Mouse (Mus musculus): ENCODE data around the gene Olfr65.
A peak's percentile ranks its signal among the peaks of the same experiment; 100 is the strongest.

The Olfr65 gene

DNA sequence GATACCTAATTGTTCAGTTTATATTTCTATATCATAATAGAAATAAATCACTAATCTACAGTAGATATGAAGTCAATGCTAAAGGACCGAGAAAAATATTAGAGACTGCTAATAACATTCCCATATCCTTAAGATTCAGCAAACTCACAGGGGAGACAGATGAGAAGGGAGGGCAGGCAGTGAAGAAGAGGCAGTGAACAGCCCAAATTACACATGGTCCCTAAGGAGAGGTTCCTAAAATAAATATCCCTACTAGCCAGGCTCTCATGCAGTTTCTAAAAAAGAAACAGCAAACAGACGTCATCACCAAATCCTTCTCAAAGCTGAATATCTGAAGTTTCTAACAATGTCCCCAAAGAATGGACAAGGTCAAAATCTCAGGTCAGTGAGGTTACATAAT is at the start of gene Olfr65:
Gene Olfr65 (plus strand): TSS at position 301 of the 400 bp plus-strand sequence.
- DNase-seq: no peak

- no peak for DNase-seq
Observed at GRCm38 (mm10) chr7:103854669-103855068, 48.6 kb upstream of the Olfr65 start.

DNA sequence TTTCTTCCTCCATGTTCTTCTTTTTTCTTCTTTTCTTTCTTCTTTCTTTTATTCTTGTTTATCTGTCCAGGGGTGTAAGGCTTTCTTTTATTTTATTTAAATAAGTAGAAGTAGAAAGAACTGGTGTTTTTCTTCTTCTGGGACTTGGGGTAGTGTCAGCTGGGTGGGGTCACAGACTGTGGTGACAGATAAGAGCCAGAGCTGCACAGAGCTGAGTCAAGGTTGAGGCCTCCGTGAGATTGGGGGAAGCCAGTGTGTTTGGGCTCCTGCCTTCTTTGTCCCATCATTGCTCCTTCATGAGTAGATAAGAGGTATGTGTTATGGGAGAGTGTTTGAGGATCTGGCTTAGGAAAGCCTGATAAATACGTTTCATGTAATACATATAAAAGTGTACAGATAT is 44.2 kb upstream of the Olfr65 start:
- no peak for DNase-seq

DNA sequence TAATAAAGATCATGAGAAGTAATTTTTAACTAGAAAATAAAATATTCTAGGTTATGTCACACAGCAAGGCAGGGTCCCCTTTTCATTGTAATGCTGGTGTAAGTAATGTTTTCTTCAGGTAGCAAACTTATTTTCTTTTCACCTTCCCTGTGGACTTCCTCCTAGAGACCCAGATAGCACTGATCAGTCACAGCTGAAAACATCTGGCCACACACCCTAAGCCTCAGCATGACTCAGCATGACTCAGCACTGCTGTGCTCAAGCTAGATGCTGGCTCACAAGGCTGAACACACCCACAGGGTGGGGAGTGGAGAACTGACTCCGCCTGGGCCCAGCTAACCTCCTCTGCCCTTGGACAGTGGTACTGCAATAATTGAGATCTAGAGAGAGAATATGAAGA is 42.4 kb upstream of the Olfr65 start:
- DNase-seq: no peak

DNA sequence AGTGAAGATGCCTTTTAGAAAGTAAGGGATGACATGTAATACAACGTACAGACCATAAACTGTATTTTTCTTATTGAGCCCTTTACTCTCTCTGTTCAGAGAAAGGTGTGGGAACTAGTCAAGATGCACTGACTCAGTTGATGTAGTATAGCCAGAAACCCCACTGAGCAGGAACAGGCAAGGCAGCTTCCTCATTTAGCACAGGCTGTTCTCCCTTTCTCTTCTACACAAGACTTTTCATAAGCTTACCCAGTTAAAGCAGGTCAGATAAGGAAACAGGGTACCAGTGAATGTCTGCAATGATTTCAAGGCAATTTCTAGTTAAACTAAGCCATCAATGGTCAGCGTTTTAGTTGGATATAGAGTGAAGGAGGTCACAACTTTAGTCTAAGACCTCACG is 41.8 kb upstream of the Olfr65 start:
- no peak for DNase-seq

- DNase-seq: no peak
Observed at GRCm38 (mm10) chr7:103865716-103866115, 37.6 kb upstream of the Olfr65 start.

- no peak for DNase-seq
Observed at GRCm38 (mm10) chr7:103870667-103871066, 32.6 kb upstream of the Olfr65 start.

GRCm38 (mm10) chr7:103873064-103873463 is 30.2 kb upstream of the Olfr65 start:
- no peak for DNase-seq

DNA sequence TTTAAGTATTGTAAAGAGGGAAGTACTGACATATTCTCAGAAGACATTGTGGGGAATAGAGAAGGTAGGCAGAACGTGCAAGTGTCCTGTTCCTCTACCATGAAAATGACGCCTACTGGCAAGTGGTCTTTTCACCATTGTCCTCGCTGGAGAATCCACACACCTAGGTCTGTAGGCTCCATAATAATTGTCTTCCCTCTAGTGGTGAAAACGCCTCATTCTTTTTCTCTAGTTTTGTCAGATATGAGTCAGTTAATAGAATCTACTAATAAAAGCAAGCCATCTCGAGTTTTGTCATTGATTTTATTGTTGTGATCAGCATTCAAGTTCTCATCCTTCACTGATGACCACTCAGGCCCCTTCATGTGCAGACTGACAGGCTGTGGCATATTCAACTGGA is 28.8 kb upstream of the Olfr65 start:
- DNase-seq: no peak

- no peak for DNase-seq
Observed at GRCm38 (mm10) chr7:103877093-103877492, 26.2 kb upstream of the Olfr65 start.

DNA sequence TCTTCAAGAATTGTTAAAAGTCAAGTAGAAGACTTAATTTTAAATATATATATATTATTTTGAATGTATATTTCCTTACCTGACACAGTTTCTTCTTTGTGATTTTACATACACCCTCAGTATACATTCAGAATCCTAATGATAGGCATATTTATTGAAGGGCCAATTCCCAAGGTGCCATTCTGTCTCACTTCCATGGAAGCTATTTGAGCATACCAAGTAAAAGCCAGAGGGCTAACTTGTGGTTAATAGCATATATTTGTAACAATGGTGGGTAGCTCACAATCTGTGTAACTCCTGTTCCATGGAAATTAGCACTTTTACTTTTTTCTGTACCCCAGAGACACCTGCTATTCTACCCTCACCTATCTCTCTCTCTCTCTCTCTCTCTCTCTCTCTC is 17.1 kb upstream of the Olfr65 start, which contains the start of gene Olfr66:
Gene Olfr66 (minus strand): TSS at position 101 of the 400 bp plus-strand sequence.
- DNase-seq: no peak

DNA sequence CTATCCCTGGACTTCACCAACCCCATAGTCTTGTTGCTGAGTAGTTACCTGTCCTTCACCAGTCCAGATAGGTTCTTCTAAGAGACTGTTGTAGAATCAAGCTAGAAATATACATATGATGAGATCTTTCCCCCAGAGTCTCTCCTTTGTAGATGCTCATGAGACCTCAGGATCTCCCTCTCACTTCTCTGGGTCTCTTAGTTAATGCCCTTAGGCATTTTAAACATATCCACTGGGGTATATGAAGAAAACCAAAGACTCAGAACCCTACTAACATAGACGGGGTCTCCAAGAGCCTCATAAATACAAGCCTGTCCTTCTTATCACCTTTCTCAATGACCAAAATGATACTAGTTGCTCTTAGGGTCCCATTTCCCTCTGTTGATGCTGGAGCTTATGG is 8.9 kb upstream of the Olfr65 start, which contains the start of gene Olfr64:
Gene Olfr64 (minus strand): TSS at position 101 of the 400 bp plus-strand sequence.
- DNase-seq: no peak

- DNase-seq: peak in 1 of 2 experiments; percentile 18
Observed at GRCm38 (mm10) chr7:103910047-103910446, 6.8 kb downstream of the Olfr65 start.

- no peak for DNase-seq
Observed at GRCm38 (mm10) chr7:103912969-103913511, 9.8 kb downstream of the Olfr65 start.

- DNase-seq: no peak
Observed at GRCm38 (mm10) chr7:103915338-103915737, 12.1 kb downstream of the Olfr65 start.

GRCm38 (mm10) chr7:103928525-103928924 is 25.2 kb downstream of the Olfr65 start, which contains the start of gene Olfr631:
Gene Olfr631 (plus strand): TSS chr7:103928825.
- no peak for DNase-seq

DNA sequence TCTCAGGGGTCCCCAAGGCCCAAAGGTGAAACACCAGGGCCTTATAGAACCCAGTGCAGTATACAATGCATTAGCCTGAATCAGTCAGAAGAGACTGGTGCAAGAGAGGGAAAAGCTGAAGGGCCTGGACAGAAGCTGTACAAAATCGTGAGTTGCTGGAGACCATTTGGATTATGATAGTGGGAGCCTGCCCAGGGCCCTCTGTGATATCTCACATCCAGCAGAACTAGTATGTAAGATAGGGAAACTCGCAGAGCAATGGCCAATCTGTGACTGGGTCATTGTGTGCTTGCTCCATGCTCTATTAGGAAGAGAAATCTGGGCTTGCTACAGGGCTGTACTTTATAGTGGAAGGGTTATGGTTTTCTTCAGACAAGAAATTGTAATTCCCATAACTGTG is 31.0 kb downstream of the Olfr65 start, which contains the start of gene Olfr632:
Gene Olfr632 (plus strand): TSS at position 84 of the 400 bp plus-strand sequence.
- DNase-seq: no peak

GRCm38 (mm10) chr7:103942730-103943129 is 39.4 kb downstream of the Olfr65 start:
- no peak for DNase-seq

GRCm38 (mm10) chr7:103944137-103944536 is 40.9 kb downstream of the Olfr65 start, which contains the start of gene Olfr633:
Gene Olfr633 (plus strand): TSS chr7:103944437.
- no peak for DNase-seq

Data from lung, postnatal 4 days (tissue).